Mouse (Mus musculus) cerebellum, postnatal 36 days (tissue): Measurements from ENCODE around the gene Timm13.

Source experiments
- DNase-seq, 2 experiments: peaks; one replicate each; pipeline ENCODE4 v3.0.0; 2021 to 2022; ENCODE audit warnings: mixed read lengths in 2 of 2

The Timm13 gene

DNA sequence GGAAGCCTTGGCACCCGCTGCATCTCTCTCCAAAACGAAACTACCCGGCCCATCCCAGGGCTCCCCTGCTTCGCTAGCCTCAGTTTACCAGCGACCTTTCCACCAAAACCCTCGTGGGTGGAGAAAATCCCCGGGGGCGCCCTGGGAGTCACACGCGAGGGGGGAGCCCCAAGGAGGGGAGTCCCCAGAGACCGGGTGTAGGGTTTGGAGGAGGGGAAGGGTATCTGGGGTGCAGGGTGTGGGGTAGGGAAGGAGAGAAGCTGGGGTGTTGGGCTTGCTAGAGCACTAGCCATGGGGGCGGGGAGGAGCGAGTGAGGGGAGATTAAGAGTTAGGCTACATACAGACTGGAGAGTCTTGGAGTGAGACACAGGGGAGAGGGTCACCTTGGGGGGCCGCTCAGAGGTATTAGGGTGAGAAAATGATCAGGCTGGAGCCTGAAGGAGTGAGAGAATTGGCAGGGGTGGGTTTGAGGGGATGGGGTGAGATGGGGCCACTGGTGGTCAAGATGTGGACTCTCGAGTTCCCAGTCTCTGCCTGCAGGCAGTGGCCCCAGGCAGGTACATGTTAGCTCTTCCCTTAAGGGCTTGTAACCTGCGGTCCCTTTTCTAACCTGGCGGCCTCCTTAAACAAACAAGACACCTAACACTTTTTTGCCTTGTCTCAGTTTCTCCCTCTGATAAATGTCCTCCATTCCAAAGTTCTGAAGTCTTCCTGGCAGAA lies 32.1 kb upstream of the Timm13 start:
- DNase-seq, result no peak

DNA sequence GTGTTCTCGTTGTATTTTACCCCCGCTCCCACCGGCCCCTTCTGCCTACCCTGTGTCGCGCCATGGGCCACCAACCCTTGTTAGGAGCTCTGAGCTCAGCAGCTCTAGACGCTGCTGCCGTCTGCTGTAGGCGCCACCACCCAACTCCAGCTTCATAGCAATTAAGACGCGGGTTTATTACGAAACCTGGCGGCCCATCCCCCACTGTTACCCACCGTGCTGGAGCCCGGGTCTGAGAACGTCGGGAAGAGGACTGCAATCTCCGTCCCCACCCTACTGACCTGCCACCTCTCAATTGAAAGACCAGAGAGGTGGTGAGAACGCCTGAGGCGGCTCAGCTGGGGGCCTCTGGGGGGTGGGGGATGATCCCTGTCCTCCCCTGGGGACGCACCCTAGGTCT lies 31.4 kb upstream of the Timm13 start:
- no peak for DNase-seq

DNA sequence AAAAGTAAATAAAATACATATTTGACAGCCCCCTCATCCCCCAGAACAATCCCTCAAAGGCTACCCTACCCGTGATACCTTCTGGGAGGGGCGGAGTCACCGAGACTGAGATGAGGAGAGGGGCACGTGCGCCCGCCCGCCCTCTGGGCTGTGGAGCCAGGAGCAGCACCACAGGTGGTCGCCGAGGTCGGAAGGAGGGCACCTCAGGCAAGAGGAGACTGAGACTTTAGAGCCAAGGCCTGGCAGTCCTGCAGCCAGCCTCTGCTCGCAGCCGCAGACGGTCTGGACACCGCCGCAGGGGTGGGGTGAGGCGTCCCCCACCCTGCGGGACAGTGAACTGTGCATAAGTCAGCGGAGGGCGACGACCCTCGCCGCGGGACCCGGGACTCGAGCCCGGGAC lies 30.9 kb upstream of the Timm13 start:
- no peak for DNase-seq

DNA sequence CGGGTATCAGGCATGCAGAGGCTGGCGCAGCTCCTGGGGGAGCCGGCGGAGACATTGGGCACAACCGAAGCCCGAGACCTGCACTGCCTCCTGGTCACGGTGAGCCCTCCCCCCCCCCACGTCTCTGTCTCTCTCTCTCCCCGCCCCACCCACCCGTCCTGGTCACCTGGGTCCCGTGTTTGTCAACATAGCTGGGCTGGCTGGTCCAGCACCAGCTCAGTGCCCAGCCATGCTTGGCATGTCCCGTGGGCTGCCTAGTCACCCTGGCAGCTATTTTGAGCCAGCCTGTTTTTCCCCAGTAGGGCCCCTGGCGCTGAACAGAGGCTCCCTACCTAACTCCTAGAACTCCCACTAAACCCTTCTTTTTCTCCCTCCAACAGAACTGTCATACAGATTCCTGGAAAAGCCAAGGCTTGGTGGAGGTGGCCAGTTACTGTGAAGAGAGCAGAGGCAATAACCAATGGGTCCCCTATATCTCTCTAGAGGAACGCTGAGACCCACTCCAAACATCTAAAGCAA lies 30.4 kb upstream of the Timm13 start:
- DNase-seq, result peak; percentile 47 to 50

DNA sequence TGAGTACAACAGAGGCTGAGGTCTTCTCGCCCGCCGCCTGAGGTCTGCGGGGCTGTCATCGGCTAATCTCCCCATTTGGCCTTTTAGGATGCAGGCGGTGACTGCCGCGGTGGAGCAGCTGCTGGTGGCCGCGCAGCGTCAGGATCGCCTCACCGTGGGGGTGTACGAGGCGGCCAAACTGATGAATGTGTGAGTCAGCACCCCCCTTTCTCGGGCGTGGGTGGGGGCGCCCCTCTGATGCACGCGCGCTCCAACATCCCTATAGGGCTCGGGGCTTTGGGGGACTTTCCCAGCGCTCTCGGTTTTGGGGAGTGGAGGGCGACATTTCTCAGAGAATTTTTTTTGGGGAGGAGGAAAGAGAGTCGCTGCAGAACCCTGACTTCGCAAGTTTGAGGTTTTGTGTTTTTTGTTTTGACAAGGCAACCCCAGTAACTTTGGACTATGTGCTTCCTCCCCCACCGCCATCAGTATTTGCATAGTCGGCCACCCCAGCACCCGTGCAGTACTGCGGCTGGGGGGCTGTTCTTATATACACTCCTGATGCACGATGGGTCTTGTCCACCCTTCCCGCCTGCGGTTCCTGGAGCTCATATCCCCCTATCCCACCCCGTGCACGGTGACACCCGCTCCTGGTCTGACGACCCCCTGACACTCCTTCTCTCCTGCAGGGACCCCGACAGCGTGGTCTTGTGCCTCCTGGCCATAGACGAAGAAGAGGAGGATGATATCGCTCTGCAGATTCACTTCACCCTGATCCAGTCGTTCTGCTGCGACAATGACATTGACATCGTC lies 29.8 kb upstream of the Timm13 start:
- DNase-seq, result peak; percentile 55 to 69

DNA sequence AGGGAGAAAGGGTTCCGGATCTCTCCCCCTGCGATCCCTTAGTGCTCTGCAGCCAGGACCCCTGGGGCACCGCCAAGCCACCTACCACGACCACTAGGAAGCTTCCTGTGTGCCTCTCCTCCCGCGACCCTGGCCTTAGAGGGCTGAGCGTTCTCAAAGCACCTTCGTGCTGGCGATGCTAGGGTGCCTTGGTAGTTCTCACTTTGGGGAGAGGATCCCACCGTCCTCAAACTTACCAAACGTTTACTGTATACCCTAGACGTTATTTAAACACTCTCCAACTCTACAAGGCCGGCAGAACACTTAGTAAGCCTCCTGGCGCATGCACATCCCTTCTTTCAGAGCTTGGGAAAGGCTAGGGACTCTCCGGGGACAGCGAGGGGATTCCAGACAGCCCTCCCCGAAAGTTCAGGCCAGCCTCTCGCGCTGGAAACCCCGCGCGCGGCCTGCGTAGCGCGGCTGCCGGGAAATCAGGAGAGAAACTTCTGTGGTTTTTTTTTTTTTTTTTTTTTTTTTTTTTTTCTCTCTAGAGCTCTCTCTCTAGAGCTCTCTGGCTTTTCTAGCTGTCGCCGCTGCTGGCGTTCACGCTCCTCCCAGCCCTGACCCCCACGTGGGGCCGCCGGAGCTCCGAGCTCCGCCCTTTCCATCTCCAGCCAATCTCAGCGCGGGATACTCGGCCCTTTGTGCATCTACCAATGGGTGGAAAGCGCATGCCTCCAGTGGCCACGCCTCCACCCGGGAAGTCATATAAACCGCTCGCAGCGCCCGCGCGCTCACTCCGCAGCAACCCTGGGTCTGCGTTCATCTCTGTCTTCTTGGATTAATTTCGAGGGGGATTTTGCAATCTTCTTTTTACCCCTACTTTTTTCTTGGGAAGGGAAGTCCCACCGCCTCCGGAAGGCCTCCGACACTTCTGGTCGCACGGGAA lies 28.8 kb upstream of the Timm13 start, which contains the start of gene Gadd45b:
Gene Gadd45b, plus strand, starts transcription at position 775 of the 928 bp plus-strand sequence.
- peak; percentile 98 to 99 for DNase-seq

DNA sequence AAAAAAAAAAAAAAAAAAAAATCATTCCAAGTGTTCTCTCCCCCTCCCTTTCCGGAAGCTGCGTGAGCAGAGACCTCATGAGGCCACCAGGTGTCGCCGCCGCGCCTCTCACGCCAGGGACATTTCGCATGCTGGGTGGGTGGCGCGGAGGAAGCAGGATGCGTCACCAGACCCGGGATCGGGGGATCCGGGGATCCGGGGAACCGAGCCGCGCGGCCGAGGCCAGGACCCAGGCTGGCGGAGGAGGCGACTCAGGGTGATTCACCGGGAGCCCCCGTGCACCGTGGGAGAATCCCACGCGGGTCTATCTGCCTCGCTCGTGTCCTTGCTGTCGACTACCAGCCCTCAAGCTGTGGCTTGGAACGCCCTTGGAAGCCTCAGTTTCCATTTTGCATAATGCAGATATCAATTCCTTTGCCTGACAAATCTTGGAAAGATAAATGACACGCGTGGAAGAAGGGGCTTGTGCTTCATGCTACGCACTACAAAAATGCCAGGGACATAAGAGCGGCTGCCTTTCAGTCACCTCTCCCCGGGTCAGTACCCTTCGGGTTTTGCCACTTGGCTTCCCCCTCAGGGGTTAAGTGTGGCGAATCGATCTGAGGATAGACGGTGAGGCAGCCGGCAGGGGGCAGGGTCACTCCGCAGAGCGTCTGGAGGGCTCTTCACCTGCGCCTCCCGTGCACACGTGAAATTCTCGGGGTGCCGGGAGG lies 28.0 kb upstream of the Timm13 start:
- DNase-seq, result peak; percentile 94 to 95

DNA sequence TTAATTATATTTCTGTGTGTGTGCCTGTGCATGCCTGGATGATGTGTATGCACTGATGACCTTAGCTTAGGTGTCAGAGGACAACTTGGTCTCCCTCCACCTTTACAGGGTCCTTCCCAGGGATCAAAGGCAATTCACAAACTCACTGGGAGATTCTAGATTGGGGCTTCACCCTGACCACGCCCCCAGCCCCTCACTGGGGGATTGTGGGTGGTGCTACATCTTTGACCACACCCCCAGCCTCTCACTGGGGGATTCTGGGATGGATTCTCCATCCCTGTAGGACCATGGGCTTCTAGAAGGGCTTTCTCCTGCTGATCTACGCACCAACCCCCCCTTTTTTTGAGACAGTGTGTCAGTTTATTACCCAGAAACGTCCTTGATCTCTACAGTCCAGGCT lies 24.7 kb upstream of the Timm13 start:
- DNase-seq, result no peak

DNA sequence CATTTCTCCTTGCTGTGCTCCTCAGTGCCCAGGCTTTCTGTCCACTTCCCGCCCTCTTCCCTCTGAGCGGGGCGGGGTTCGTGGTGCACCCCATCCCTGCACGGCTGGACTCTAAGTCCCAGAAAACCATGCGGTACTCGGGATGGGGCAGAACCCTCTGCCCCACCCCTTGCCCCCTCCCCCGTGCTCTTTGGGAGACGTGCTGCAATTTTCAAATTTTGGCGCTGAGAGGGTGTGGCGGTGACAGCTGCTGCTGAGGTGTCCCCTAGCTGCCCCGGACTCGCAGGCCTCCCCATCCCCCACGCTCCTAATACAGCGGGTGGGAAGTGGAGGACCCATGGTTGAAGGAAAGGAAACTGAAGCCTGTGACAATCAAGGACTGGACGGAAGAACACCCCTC lies 21.2 kb upstream of the Timm13 start:
- DNase-seq, result no peak

DNA sequence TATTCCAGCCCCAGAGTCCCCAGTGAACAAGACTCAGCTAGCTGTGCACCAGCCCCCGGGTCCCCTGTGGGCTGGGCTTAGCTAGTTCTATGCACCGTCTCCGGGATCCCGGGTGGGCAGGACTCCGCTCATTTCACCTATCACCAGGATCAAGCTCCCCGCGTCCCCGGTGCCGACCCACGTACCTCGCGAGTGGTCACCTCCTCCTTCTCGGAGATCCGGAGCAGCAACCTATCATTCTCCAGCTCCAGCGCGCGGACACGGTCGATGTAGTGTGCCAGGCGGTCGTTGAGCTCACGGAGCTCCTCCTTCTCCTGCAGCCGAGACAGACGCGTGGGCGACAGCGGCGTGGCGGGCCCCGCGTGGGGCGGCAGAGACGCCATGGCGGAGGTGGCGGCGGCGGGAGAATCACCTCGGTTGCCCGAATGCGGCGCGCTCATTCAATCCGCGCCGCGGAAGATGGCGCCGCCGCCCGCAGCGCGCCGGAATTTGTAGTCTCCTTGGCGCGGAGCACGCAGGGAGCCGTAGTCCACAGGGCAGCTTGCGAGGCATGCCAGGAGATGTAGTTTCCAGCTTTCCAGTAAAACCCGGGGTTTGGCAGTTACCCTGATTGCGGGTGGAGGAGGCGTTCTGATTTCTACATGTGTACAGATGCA lies 17.1 kb upstream of the Timm13 start, which contains the start of gene Lmnb2:
Gene Lmnb2, minus strand, starts transcription at position 467 of the 656 bp plus-strand sequence.
- DNase-seq, result peak; percentile 85 to 87

DNA sequence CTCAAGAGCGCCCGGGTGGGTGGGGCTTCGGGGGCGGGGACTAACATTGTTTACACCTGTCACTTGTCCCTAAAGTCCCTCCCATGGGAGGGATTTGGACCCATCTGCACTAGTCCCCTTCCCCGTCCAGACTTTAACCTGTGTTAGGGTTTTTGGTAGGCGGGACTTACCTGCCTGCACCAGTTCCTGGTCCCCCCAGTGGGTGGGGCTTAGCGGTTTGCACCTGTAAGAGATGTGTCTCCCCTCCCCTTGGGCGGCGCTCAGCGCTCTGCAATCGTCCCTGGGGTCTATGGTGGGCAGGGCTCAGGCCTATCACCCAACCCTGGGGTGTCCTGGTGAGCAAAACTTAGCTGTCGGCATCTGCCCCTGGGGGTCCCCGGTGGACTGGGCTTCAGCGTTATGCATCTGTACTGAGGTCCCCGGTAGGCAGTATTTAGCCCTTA lies 16.6 kb upstream of the Timm13 start:
- no peak for DNase-seq

DNA sequence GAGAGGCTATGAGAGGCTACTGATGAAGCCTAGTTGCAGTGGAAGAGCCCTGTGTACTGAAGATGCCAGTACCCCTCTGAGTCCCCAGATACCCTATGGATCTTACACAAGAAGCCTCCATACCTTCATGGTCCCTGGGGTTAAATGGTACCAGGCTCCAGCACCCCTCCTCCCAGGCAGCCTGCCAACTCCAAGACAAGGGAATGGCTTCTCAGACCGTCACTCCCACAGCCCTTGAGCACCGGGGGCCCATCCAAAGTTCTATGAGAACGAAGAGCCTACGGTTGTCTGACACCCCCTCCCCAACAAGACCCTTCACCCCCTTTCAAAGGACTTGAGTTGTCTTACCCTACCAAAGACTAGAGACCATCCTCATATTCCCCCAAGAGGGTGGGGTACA lies 15.0 kb upstream of the Timm13 start:
- no peak for DNase-seq

DNA sequence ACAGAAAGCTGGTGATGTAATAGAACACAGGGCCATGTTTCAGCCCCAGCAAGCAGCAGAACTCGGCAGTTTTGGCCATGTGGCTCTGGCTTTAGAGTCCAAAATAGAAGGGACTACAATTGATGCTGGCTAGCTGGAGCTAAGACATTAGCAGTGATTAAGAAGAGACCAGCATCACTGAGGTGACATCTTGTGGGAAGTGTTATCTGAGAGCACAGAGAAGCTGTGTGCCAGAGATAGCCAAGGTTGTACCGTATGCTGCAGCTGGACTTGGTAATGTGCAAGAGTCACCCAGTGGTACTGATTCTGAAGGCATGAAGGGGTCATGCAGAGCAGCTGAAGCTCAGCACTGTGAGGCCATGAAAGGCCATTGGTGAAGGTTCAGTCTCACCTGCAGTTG lies 14.5 kb upstream of the Timm13 start:
- no peak for DNase-seq

DNA sequence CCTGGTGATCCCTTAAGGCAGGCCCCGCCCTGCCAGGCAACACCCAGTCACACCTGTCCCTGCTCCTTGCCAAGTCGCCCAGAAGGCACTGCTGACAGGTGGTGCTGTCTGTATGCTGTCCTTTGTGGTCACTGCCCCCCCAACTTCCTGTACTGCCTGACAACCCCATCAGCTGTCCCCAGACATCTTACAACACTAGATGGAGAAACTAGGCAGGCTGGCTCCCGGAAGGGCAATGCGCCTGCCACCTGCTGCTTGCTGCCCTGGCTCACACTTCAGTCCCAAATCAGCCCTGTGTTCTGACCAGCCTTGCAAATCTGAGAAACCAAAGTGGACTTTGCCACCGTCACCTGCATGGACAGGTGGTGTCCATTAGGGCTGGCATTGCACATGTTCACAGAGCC lies 13.5 kb upstream of the Timm13 start:
- DNase-seq, result peak; percentile 79 to 81

DNA sequence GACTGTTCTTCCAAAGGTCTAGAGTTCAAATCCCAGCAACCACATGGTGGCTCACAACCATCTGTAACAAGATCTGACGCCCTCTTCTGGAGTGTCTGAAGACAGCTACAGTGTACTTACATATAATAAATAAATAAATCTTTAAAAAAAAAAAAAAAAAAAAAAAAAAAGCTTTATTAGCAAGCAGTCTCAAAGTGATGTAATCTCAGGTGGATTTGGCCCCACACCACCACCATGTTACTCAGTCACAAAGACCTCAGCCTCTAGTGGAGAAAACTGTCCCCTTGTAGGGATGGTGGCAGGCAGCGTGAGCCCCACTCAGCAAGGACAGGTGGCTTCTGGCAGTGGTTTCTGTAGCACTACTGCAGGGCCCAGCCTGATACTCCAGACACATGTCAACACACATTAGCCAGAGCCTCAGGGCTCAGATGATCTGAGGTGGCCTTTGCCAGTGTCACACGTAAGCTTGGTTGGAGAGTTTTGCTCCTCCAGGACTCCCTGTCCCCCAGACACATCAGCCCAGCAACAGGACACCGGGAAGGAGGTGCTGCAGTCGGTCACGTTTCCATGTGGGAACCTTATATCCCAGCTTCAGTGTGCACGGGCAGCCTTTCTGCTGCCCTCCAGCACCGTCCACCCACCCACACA lies 12.7 kb upstream of the Timm13 start:
- DNase-seq, result no peak

DNA sequence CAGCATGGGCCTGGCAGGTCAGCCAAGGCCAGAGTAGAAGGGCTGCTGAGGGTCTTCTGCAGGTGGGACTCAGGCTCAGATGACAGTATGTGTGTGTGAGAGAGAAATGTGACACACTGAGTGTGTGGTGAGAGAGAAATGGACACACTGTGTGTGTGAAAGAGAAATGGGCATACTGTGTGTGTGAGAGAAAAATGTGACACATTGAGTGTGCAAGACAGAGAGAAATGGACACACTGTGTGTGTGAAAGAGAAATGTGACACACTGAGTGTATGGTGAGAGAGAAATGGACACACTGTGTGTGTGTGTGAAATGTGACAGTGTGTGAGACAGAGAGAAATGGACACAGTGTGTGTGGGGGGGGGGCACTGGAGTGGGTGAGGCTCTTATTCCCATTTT lies 11.1 kb upstream of the Timm13 start:
- DNase-seq, result no peak

DNA sequence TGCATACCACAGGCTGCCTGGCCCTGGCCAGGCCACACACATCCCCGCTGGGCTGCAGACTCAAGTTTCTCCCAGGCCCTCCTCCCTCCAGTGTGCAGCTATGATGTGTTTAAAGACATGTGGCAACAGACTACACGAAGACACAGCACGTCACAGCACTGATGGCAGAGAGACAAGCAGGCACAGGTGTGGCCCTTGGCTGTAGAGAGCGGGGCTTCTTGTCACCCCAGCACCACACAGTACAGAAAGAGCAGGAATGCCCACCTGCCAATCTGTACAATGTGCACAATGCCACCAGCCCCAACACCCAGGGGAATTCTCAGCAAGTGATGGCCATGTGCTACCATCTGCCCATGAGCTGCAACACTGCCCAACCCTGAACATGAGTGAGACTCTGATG lies 10.6 kb upstream of the Timm13 start:
- no peak for DNase-seq

DNA sequence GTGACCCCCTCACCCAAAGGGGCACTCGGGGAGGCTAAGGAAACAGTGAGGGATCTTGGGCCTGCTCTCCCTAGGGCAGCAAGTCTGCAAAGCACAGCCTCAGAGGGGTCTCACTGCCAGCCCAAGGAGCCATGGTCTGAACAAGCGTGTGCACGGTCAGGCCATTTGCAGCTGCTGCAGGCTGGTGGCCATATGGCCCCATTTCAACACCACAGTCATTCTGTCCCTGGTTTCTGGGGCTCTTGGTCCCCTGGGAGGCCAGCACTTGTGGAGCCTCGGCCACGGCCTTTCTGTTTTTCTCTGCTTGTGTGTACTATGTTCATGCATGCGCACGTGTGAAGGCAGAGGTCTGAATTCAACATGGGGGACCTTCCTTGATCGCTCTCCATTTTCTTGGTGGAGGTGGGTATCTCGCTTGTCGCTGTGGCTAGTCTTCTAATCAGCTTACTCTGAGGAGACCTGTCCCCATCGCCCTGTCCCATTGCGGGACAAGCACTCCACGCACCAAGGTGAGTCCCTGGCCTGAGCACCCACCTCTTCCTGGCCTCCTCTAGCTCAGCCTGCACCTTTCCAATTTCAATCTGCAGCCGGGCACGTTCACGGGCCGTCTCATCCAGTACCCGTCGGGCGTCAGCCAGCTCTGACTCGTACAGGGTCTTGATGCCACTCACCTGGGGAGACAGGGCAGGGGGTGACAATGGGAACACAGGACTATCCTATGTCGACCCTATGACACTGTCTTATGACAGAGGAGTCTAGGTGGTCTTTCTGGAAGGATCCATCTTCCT lies 8.8 kb upstream of the Timm13 start:
- no peak for DNase-seq

DNA sequence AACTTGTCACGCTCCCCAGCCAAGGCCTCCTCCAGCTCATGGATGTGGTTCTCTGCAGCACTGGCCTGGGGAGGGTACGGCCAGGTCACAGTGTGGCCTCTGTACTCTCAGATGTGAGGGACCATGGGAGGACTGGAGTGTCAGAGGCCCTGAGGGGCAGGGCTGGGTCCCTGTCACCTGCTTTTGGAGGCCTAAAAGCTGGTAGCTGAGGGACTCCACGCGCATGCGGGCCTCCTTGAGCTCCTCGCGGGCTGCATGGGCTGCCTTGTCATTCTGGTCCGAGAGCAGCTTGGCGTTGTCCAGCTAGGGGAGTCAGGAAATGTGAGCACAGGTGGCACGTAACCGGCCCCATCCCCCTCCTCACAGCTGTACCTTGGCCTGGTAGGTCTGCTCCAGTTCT lies 3.9 kb upstream of the Timm13 start:
- no peak for DNase-seq
